Mouse (Mus musculus) MEL (cell line): ENCODE data around the gene Yju2. TPM values are rescaled to one million over a fixed set of nuclear protein-coding genes. Genes with fewer than 3 reads are reported as not detected.
A peak's percentile ranks its signal among the peaks of the same experiment; 100 is the strongest.
"Not testable (repeated sequence)": the region's sequence is repeated elsewhere in the genome, so short reads cannot be mapped to it uniquely, and the experiment has no call there.

ENCODE experiments used
- DNase-seq: peaks from one replicate; pipeline ENCODE4 v3.0.0; 2011; ENCODE audit warnings: low read depth, low spot score
- H3K27ac ChIP-seq: 2 replicates; pipeline ENCODE4 v1.5.1; 2012; ENCODE audit warnings: low read depth, mild to moderate bottlenecking, control low read depth, low read length, moderate library complexity; ENCODE audit not compliant: control insufficient read depth
- H3K27me3 ChIP-seq, 2 experiments: fragments of 150-350 bp in 1 of 2; sonication (generic) in 1 of 2; 2 replicates each; pipeline ENCODE4 v1.6.1; 2012; ENCODE audit warnings: low read length in 2 of 2, mild to moderate bottlenecking in 2 of 2, improper control_type of control experiment in 1 of 2, moderate library complexity in 1 of 2; ENCODE audit not compliant: insufficient read depth in 2 of 2, control insufficient read depth in 1 of 2
- H3K36me3 ChIP-seq, 2 experiments: 2 replicates each; pipeline ENCODE4 v1.6.1; 2012 to 2014; ENCODE audit warnings: low read length in 2 of 2, improper control_type of control experiment in 1 of 2, inconsistent platforms in 1 of 2, mild to moderate bottlenecking in 1 of 2; ENCODE audit not compliant: insufficient read depth in 2 of 2, control insufficient read depth in 1 of 2
- H3K4me1 ChIP-seq, 2 experiments: fragments of 150-350 bp in 1 of 2; sonication (generic) in 1 of 2; 2 replicates each; pipeline ENCODE4 v1.6.1; 2012; ENCODE audit warnings: low read length in 2 of 2, improper control_type of control experiment in 1 of 2, mild to moderate bottlenecking in 1 of 2; ENCODE audit not compliant: insufficient read depth in 2 of 2, control insufficient read depth in 1 of 2
- H3K4me3 ChIP-seq, 2 experiments: fragments of 150-350 bp in 1 of 2; sonication (generic) in 1 of 2; 2 replicates each; pipeline ENCODE4 v1.5.1; 2012; ENCODE audit warnings: low read depth in 2 of 2, low read length in 2 of 2, mild to moderate bottlenecking in 2 of 2, moderate library complexity in 2 of 2, control low read depth in 1 of 2, improper control_type of control experiment in 1 of 2; ENCODE audit not compliant: control insufficient read depth in 1 of 2, insufficient read depth in 1 of 2
- H3K79me2 ChIP-seq: 2 replicates; pipeline ENCODE4 v1.6.1; 2012; ENCODE audit warnings: mild to moderate bottlenecking, low read length, moderate library complexity; ENCODE audit not compliant: control insufficient read depth, poor library complexity, insufficient read depth
- H3K9ac ChIP-seq: 2 replicates; pipeline ENCODE4 v1.6.1; 2012; ENCODE audit warnings: low read depth, mild to moderate bottlenecking, control low read depth, low read length, moderate library complexity; ENCODE audit not compliant: control insufficient read depth, poor library complexity, severe bottlenecking
- H3K9me3 ChIP-seq: fragments of 150-350 bp; sonication (generic); replicated peaks from 2 replicates; pipeline ENCODE4 v1.6.1; 2012; ENCODE audit warnings: mild to moderate bottlenecking, low read length, improper control_type of control experiment, moderate library complexity; ENCODE audit not compliant: insufficient read depth
- ELF1 ChIP-seq: IDR thresholded peaks from 2 replicates; pipeline ENCODE4 v1.6.1; 2014; ENCODE audit warnings: low read depth, mild to moderate bottlenecking, inconsistent platforms, low read length, improper control_type of control experiment, moderate library complexity
- EP300 ChIP-seq, 2 experiments: IDR thresholded peaks; 2 replicates each; pipeline ENCODE4 v1.6.1; 2011; ENCODE audit warnings: improper control_type of control experiment in 2 of 2, low read length in 2 of 2, low read depth in 1 of 2, mild to moderate bottlenecking in 1 of 2
- HCFC1 ChIP-seq: IDR thresholded peaks from 2 replicates; pipeline ENCODE4 v1.6.1; 2012; ENCODE audit warnings: low read depth, mild to moderate bottlenecking, inconsistent platforms, low read length, improper control_type of control experiment, moderate library complexity
- MXI1 ChIP-seq: IDR thresholded peaks from 2 replicates; pipeline ENCODE4 v1.6.1; 2011; ENCODE audit warnings: mild to moderate bottlenecking, low read depth, low read length, improper control_type of control experiment
- NELFE ChIP-seq: IDR thresholded peaks from 2 replicates; pipeline ENCODE4 v1.6.1; 2011; ENCODE audit warnings: low read depth, low read length, improper control_type of control experiment
- NRF1 ChIP-seq: IDR thresholded peaks from 2 replicates; pipeline ENCODE4 v1.6.1; 2014; ENCODE audit warnings: low read depth, mild to moderate bottlenecking, inconsistent platforms, low read length, improper control_type of control experiment, moderate library complexity; ENCODE audit not compliant: poor library complexity, insufficient read depth, severe bottlenecking
- POLR2A ChIP-seq, 2 experiments: IDR thresholded peaks; 2 replicates each; pipeline ENCODE4 v1.6.1; 2011 to 2012; ENCODE audit warnings: low read length in 2 of 2, mild to moderate bottlenecking in 2 of 2, control low read depth in 1 of 2, improper control_type of control experiment in 1 of 2, low read depth in 1 of 2, moderate library complexity in 1 of 2; ENCODE audit not compliant: control insufficient read depth in 1 of 2, insufficient read depth in 1 of 2, poor library complexity in 1 of 2
- POLR2AphosphoS2 ChIP-seq: IDR thresholded peaks from 2 replicates; pipeline ENCODE4 v1.6.1; 2011; ENCODE audit warnings: low read length, improper control_type of control experiment
- SIN3A ChIP-seq: IDR thresholded peaks from 2 replicates; pipeline ENCODE4 v1.6.1; 2012; ENCODE audit warnings: low read length, improper control_type of control experiment, inconsistent platforms
- TAL1 ChIP-seq: IDR thresholded peaks from 2 replicates; pipeline ENCODE4 v1.6.1; 2012; ENCODE audit warnings: mild to moderate bottlenecking, inconsistent platforms, low read length, moderate library complexity, mixed read lengths
- TBP ChIP-seq: IDR thresholded peaks from 2 replicates; pipeline ENCODE4 v1.8.0; 2011; ENCODE audit warnings: low read depth, low read length, improper control_type of control experiment
- TCF12 ChIP-seq: IDR thresholded peaks from 2 replicates; pipeline ENCODE4 v1.6.1; 2014; ENCODE audit warnings: low read depth, mild to moderate bottlenecking, inconsistent platforms, low read length, improper control_type of control experiment, moderate library complexity
- ZC3H11A ChIP-seq: IDR thresholded peaks from 2 replicates; pipeline ENCODE4 v1.6.1; 2012; ENCODE audit warnings: low read depth, mild to moderate bottlenecking, inconsistent platforms, low read length, improper control_type of control experiment
- ZMIZ1 ChIP-seq: IDR thresholded peaks from 2 replicates; pipeline ENCODE4 v1.6.1; 2012; ENCODE audit warnings: low read depth, mild to moderate bottlenecking, inconsistent platforms, low read length, improper control_type of control experiment, moderate library complexity
- polyA plus RNA-seq, 2 experiments: library from polyadenylated mRNA; stranded (reverse) in 1 of 2; unstranded in 1 of 2; fragments of >175 nt in 1 of 2; fragments of >200 nt in 1 of 2; gene quantifications; 2 replicates each; pipeline versions ENCODE4 v1.2.1 to v1.2.4; 2012; ENCODE audit warnings: low replicate concordance in 2 of 2, low read depth in 1 of 2; ENCODE audit not compliant: insufficient read length in 2 of 2, insufficient read depth in 1 of 2, missing spikeins in 1 of 2
- total RNA-seq: library from RNA; depleted of rRNA; stranded (reverse); fragments of 300-350 nt; gene quantifications from 2 replicates; pipeline ENCODE4 v1.2.3, GENCODE M21; 2012

The Yju2 gene
- total and polyA plus RNA-seq, 3 experiments = 18.6 to 91.8 (median 25.2) TPM

- not testable (repeated sequence) for H3K79me2 ChIP-seq, H3K27me3 ChIP-seq, H3K4me1 ChIP-seq, H3K36me3 ChIP-seq, H3K9me3 ChIP-seq
- TF ChIP-seq POLR2AphosphoS2 (peak; percentile 68; the same call in 1 of the 2 replicates), HCFC1 (peak; percentile 59; the same call in 1 of the 2 replicates), POLR2A (IDR thresholded peaks at IDR 0.05; ENCODE audit: control insufficient read depth in 1 of 2, insufficient read depth in 1 of 2, low read depth in 1 of 2, low read length in 2 of 2, poor library complexity in 1 of 2) (peak; percentile 57 to 74; a peak in 3 of 4 replicates), TBP (peak; percentile 61), ELF1 (0 out of 2 replicates have a peak, but pooled peaks have one; percentile 10), ZMIZ1 (peak; percentile 67; the same call in 1 of the 2 replicates), NRF1 (peak; percentile 71), MXI1 (peak; percentile 52; the same call in 1 of the 2 replicates), SIN3A (peak; percentile 28), NELFE (peak; percentile 67)
- peak overlapping the region; percentile 74 for H3K9ac ChIP-seq
- H3K27ac ChIP-seq = peak overlapping the region; percentile 63
- peak overlapping the region; percentile 75 to 92 for H3K4me3 ChIP-seq
- peak; percentile 89 for DNase-seq
Measured at GRCm38 (mm10) chr17:55944866-55945682, 13.8 kb upstream of the Yju2 start.

DNA sequence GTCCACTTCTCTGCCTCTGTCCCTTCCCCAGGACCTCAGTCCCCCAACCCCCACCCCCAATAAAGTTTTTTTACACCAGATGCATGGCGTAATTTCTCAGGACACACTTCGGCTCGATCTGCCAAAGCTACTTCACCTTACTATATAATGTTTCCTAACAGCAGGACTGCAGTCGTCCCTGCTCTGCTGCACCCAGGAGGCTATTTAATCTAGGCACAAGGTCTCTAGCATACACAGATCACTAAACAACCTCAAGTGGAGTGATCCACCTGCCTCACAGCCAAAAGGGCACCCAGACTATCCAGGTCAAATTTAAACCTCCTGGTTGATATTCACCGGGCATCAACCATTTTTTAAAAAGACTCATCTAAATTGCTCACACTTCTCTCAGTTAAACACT lies 13.2 kb upstream of the Yju2 start:
- H3K27ac ChIP-seq = peak overlapping the region; percentile 63
- no peak for TF ChIP-seq EP300 (IDR thresholded peaks at IDR 0.05; ENCODE audit: low read depth in 1 of 2, low read length in 2 of 2)
- no peak for TF ChIP-seq TAL1
- TF ChIP-seq, all 39 proteins: peak for 0
- H3K36me3 ChIP-seq = peaks cover 0 to 7% of the 10 kb centered on the region in 2 experiments; a peak in 2 of 4 replicates

GRCm38 (mm10) chr17:55948647-55949046 lies 10.3 kb upstream of the Yju2 start:
- DNase-seq = no peak
- Histone ChIP-seq H3K27ac (no peak overlapping the region), H3K4me1 (peaks cover 0 to 8% of the 10 kb centered on the region in 2 experiments; a peak in 2 of 4 replicates), H3K79me2 (no peaks in the 10 kb centered on the region; the same call in 1 of the 2 replicates), H3K9me3 (no peaks in the 10 kb centered on the region), H3K4me3 (no peak overlapping the region), H3K27me3 (peaks cover 0 to 2% of the 10 kb centered on the region in 2 experiments), H3K36me3 (peaks cover 0 to 5% of the 10 kb centered on the region in 2 experiments; a peak in 2 of 4 replicates), H3K9ac (no peak overlapping the region)
- no peak for TF ChIP-seq TCF12
- no peak for TF ChIP-seq ZC3H11A
- no peak for TF ChIP-seq POLR2AphosphoS2

More for the DNA sequence above, 13.2 kb upstream of the Yju2 start:
- Histone ChIP-seq H3K4me3 (peak overlapping the region; percentile 75 to 92), H3K4me1 (peaks cover 0 to 8% of the 10 kb centered on the region in 2 experiments; a peak in 2 of 4 replicates), H3K79me2 (no peaks in the 10 kb centered on the region; the same call in 1 of the 2 replicates), H3K27me3 (no peaks in the 10 kb centered on the region; a peak in 2 of 4 replicates), H3K9me3 (no peaks in the 10 kb centered on the region), H3K9ac (peak overlapping the region; percentile 74)
- no peak for DNase-seq
